Mouse (Mus musculus) limb, embryonic 11.5 days (tissue): ENCODE data around the gene Atp6v0d1. TPM values are rescaled to one million over a fixed set of nuclear protein-coding genes. Genes with fewer than 3 reads are reported as not detected.

ENCODE experiments used
- ATAC-seq: fragments of 200-750 bp; cut with Nextera tagmentation; 2 replicates; pipeline ENCODE4 v1.8.0; 2017; ENCODE audit warnings: low read depth; ENCODE audit not compliant: insufficient number of reproducible peaks, low FRiP score, low TSS enrichment
- DNase-seq: peaks from one replicate; pipeline ENCODE4 v3.0.0-alpha.2; 2015; ENCODE audit warnings: low spot score
- H3K27ac ChIP-seq: fragments of 300-500 bp; sonication (generic); replicated peaks from 2 replicates; pipeline ENCODE4 v1.5.1; 2014; ENCODE audit warnings: low read depth, mild to moderate bottlenecking, low read length
- H3K27me3 ChIP-seq: fragments of 300-500 bp; sonication (generic); 2 replicates; pipeline ENCODE4 v1.6.1; 2014; ENCODE audit warnings: mild to moderate bottlenecking, low read length, mixed read lengths; ENCODE audit not compliant: control insufficient read depth, insufficient read depth
- H3K36me3 ChIP-seq: fragments of 300-500 bp; sonication (generic); 2 replicates; pipeline ENCODE4 v1.6.1; 2014; ENCODE audit warnings: mild to moderate bottlenecking, low read length, moderate library complexity, mixed read lengths; ENCODE audit not compliant: control insufficient read depth, insufficient read depth
- H3K4me1 ChIP-seq: fragments of 300-500 bp; sonication (generic); 2 replicates; pipeline ENCODE4 v1.6.1; 2014; ENCODE audit warnings: low read length, mixed read lengths; ENCODE audit not compliant: control insufficient read depth, insufficient read depth
- H3K4me2 ChIP-seq: fragments of 300-500 bp; sonication (generic); 2 replicates; pipeline ENCODE4 v1.6.1; 2014; ENCODE audit warnings: low read depth, mild to moderate bottlenecking, moderate library complexity; ENCODE audit not compliant: severe bottlenecking
- H3K4me3 ChIP-seq: fragments of 300-500 bp; sonication (generic); 2 replicates; pipeline ENCODE4 v1.5.1; 2014; ENCODE audit warnings: low read depth, low read length
- H3K9ac ChIP-seq: fragments of 300-500 bp; sonication (generic); 2 replicates; pipeline ENCODE4 v1.6.1; 2014; ENCODE audit warnings: mild to moderate bottlenecking, low read length
- H3K9me3 ChIP-seq: fragments of 300-500 bp; sonication (generic); 2 replicates; pipeline ENCODE4 v1.6.1; 2016; ENCODE audit warnings: low read length; ENCODE audit not compliant: control insufficient read depth
- WGBS: fragments of 180-500 bp; shearing (Covaris S2); extraction: QIAGEN DNeasy Blood & Tissue Kit; methylation state at CpG from one replicate; pipeline ENCODE4 v1.1.7; 2014; 5-methylcytosine and 5-hydroxymethylcytosine counted together
- polyA plus RNA-seq: library from polyadenylated mRNA; unstranded; fragments of >200 nt; fragmentation: Nextera tagmentation; extraction: Ambion mirVana; gene quantifications from 2 replicates; pipeline ENCODE4 v1.2.1, GENCODE M21; 2014

The Atp6v0d1 gene
- polyA plus RNA-seq, 1 experiment from 2014 or later, result 81.5 TPM

GRCm38 (mm10) chr8:105552032-105552431, 13.8 kb downstream of the Atp6v0d1 start:
- ATAC-seq, result no peak
- Histone ChIP-seq H3K4me2 (no peak overlapping the region), H3K27ac (no peak overlapping the region), H3K27me3 (no peaks in the 10 kb centered on the region), H3K9me3 (no peaks in the 10 kb centered on the region), H3K4me3 (no peak overlapping the region), H3K9ac (no peak overlapping the region), H3K4me1 (0 out of 2 replicates have a peak, but pooled peaks cover 2% of the 10 kb centered on the region), H3K36me3 (no peaks in the 10 kb centered on the region; the same call in 1 of the 2 replicates)
- 90% methylated on average over 2 of the region's 2 CpGs for WGBS
- DNase-seq, result no peak

- Histone ChIP-seq H3K9ac (no peak overlapping the region), H3K27ac (no peak overlapping the region), H3K4me2 (no peak overlapping the region), H3K4me1 (0 out of 2 replicates have a peak, but pooled peaks cover 4% of the 10 kb centered on the region), H3K27me3 (no peaks in the 10 kb centered on the region), H3K9me3 (no peaks in the 10 kb centered on the region), H3K36me3 (no peaks in the 10 kb centered on the region), H3K4me3 (no peak overlapping the region)
- DNase-seq, result no peak
- no peak for ATAC-seq
- 69% methylated on average over 2 of the region's 2 CpGs for WGBS
Observed at GRCm38 (mm10) chr8:105550083-105550482, 15.8 kb downstream of the Atp6v0d1 start.

GRCm38 (mm10) chr8:105549506-105549905, 16.3 kb downstream of the Atp6v0d1 start:
- H3K4me2 ChIP-seq, result no peak overlapping the region
- no peaks in the 10 kb centered on the region for H3K9me3 ChIP-seq
- WGBS, result 86% methylated on average over 1 of the region's 1 CpGs
- no peak overlapping the region for H3K4me3 ChIP-seq
- H3K9ac ChIP-seq, result no peak overlapping the region
- H3K27me3 ChIP-seq, result no peaks in the 10 kb centered on the region
- DNase-seq (no peak), ATAC-seq (no peak)
- H3K36me3 ChIP-seq, result no peaks in the 10 kb centered on the region
- H3K27ac ChIP-seq, result no peak overlapping the region
- 0 out of 2 replicates have a peak, but pooled peaks cover 4% of the 10 kb centered on the region for H3K4me1 ChIP-seq

GRCm38 (mm10) chr8:105546384-105547350, 19.2 kb downstream of the Atp6v0d1 start:
- Histone ChIP-seq H3K4me1 (0 out of 2 replicates have a peak, but pooled peaks cover 4% of the 10 kb centered on the region), H3K4me3 (no peak overlapping the region), H3K9me3 (no peaks in the 10 kb centered on the region), H3K27ac (no peak overlapping the region), H3K4me2 (no peak overlapping the region), H3K27me3 (no peaks in the 10 kb centered on the region), H3K36me3 (no peaks in the 10 kb centered on the region), H3K9ac (no peak overlapping the region)
- ATAC-seq (no peak), DNase-seq (peak; percentile 38)
- 68% methylated on average over 6 of the region's 6 CpGs for WGBS

GRCm38 (mm10) chr8:105545249-105545648, 20.6 kb downstream of the Atp6v0d1 start:
- Histone ChIP-seq H3K9me3 (no peaks in the 10 kb centered on the region), H3K4me1 (0 out of 2 replicates have a peak, but pooled peaks cover 4% of the 10 kb centered on the region), H3K27me3 (no peaks in the 10 kb centered on the region), H3K4me3 (no peak overlapping the region), H3K9ac (0 out of 2 replicates have a peak overlapping the region, but pooled peaks have one; percentile 13), H3K36me3 (no peaks in the 10 kb centered on the region), H3K4me2 (no peak overlapping the region), H3K27ac (no peak overlapping the region)
- 86% methylated on average over 3 of the region's 3 CpGs for WGBS
- DNase-seq (no peak), ATAC-seq (no peak)

GRCm38 (mm10) chr8:105544544-105545205, 21.2 kb downstream of the Atp6v0d1 start:
- 70% methylated on average over 7 of the region's 7 CpGs for WGBS
- Histone ChIP-seq H3K27me3 (no peaks in the 10 kb centered on the region), H3K27ac (no peak overlapping the region), H3K4me3 (no peak overlapping the region), H3K4me1 (0 out of 2 replicates have a peak, but pooled peaks cover 4% of the 10 kb centered on the region), H3K36me3 (no peaks in the 10 kb centered on the region), H3K9me3 (no peaks in the 10 kb centered on the region), H3K4me2 (no peak overlapping the region), H3K9ac (0 out of 2 replicates have a peak overlapping the region, but pooled peaks have one; percentile 13)
- DNase-seq, result no peak
- no peak for ATAC-seq

GRCm38 (mm10) chr8:105543703-105544102, 22.1 kb downstream of the Atp6v0d1 start:
- H3K27ac ChIP-seq, result no peak overlapping the region
- ATAC-seq, result no peak
- H3K27me3 ChIP-seq, result no peaks in the 10 kb centered on the region
- H3K9me3 ChIP-seq, result no peaks in the 10 kb centered on the region
- no peak overlapping the region for H3K4me3 ChIP-seq
- no peak for DNase-seq
- no peak overlapping the region for H3K9ac ChIP-seq
- WGBS, result 77% methylated on average over 1 of the region's 1 CpGs
- H3K36me3 ChIP-seq, result no peaks in the 10 kb centered on the region
- no peak overlapping the region for H3K4me2 ChIP-seq
- H3K4me1 ChIP-seq, result 0 out of 2 replicates have a peak, but pooled peaks cover 4% of the 10 kb centered on the region

- DNase-seq (no peak), ATAC-seq (no peak)
- Histone ChIP-seq H3K9ac (no peak overlapping the region), H3K4me1 (0 out of 2 replicates have a peak, but pooled peaks cover 4% of the 10 kb centered on the region), H3K27me3 (no peaks in the 10 kb centered on the region), H3K27ac (no peak overlapping the region), H3K36me3 (no peaks in the 10 kb centered on the region), H3K9me3 (no peaks in the 10 kb centered on the region), H3K4me3 (no peak overlapping the region), H3K4me2 (no peak overlapping the region)
- 92% methylated on average over 2 of the region's 2 CpGs for WGBS
Observed at GRCm38 (mm10) chr8:105542808-105543207, 23.0 kb downstream of the Atp6v0d1 start.
